Mouse (Mus musculus): Measurements from ENCODE around the gene Plch2.

DNA sequence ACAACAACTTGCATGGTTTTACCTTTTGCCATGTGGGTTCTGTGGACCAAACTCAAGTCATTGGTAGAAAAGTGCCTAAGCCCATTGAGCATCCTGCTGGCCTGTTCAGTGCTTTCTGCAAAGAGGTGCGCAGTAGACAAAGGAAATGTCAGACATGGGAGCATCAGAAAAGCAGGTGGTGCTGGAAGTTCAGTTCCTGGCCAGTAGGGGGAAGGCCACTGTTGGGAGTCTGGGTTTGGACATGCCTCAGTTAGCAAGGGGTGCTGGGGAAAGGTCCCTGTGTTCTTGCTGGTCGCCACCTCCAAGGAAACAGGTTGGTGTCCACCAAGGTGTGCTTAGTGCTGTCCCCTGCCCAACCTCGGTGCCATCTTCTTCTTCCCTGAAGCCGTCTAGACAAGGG is 76.5 kb downstream of the Plch2 start:
- TF ChIP-seq CTCF (IDR thresholded peaks at IDR 0.05; ENCODE audit: insufficient read depth, low read length) = peak; percentile 47
- no peak for TF ChIP-seq POLR2A (IDR thresholded peaks at IDR 0.05; ENCODE audit: borderline replicate concordance, extremely low read depth, low read depth, low read length)

Measured in lung, adult 2 months (tissue).